Mouse (Mus musculus) heart, postnatal 0 days (tissue): ENCODE measurements at regions not wholly inside any gene's neighbourhood (a gene's known extent, or its start where the extent isn't known, plus 50 kb on each side); places are given as distances from the start of the nearest gene placed in this dataset.

Experiments
- CTCF ChIP-seq: IDR thresholded peaks from 2 replicates; pipeline ENCODE4 v1.5.1; 2016; ENCODE audit warnings: antibody characterized with exemption, control low read depth, low read depth
- EP300 ChIP-seq: IDR thresholded peaks from 2 replicates; pipeline ENCODE4 v1.6.1; 2016; ENCODE audit warnings: antibody characterized with exemption, low read depth

GRCm38 (mm10) chr16:21295956-21296733 is 91.6 kb downstream of the Ephb3 start:
- no peak for TF ChIP-seq CTCF
- TF ChIP-seq EP300: no peak
